Mouse (Mus musculus) heart, embryonic 11.5 days (tissue): Measurements from ENCODE around the gene Il10rb. TPM values are rescaled to one million over a fixed set of nuclear protein-coding genes. Genes with fewer than 3 reads are reported as not detected.

Experiments used
- ATAC-seq: fragments of 200-750 bp; cut with Nextera tagmentation; replicated peaks from 2 replicates; pipeline ENCODE4 v1.8.0; 2017; ENCODE audit warnings: moderate library complexity; ENCODE audit not compliant: insufficient number of reproducible peaks, low FRiP score, low TSS enrichment
- H3K27ac ChIP-seq: fragments of 300-500 bp; sonication (generic); 2 replicates; pipeline ENCODE4 v1.5.1; 2014; ENCODE audit warnings: mild to moderate bottlenecking, low read depth, low read length
- H3K27me3 ChIP-seq: fragments of 300-500 bp; sonication (generic); 2 replicates; pipeline ENCODE4 v1.6.1; 2014; ENCODE audit warnings: mild to moderate bottlenecking, low read length, mixed read lengths; ENCODE audit not compliant: control insufficient read depth, insufficient read depth
- H3K36me3 ChIP-seq: fragments of 300-500 bp; sonication (generic); 2 replicates; pipeline ENCODE4 v1.6.1; 2014; ENCODE audit warnings: mild to moderate bottlenecking, low read length, moderate library complexity, mixed read lengths; ENCODE audit not compliant: control insufficient read depth, insufficient read depth
- H3K4me1 ChIP-seq: fragments of 300-500 bp; sonication (generic); 2 replicates; pipeline ENCODE4 v1.6.1; 2014; ENCODE audit warnings: low read length; ENCODE audit not compliant: control insufficient read depth, insufficient read depth
- H3K4me2 ChIP-seq: fragments of 300-500 bp; sonication (generic); 2 replicates; pipeline ENCODE4 v1.6.1; 2014; ENCODE audit warnings: mild to moderate bottlenecking, moderate library complexity
- H3K4me3 ChIP-seq: fragments of 300-500 bp; sonication (generic); 2 replicates; pipeline ENCODE4 v1.5.1; 2014; ENCODE audit warnings: low read depth, low read length
- H3K9ac ChIP-seq: fragments of 300-500 bp; sonication (generic); 2 replicates; pipeline ENCODE4 v1.6.1; 2014; ENCODE audit warnings: mild to moderate bottlenecking, low read depth, low read length, moderate library complexity
- H3K9me3 ChIP-seq: fragments of 300-500 bp; sonication (generic); replicated peaks from 2 replicates; pipeline ENCODE4 v1.6.1; 2016; ENCODE audit warnings: low read length; ENCODE audit not compliant: control insufficient read depth
- WGBS: fragments of 180-500 bp; shearing (Covaris S2); extraction: QIAGEN DNeasy Blood & Tissue Kit; methylation state at CpG from one replicate; pipeline ENCODE4 v1.1.7; 2014; ENCODE audit not compliant: insufficient replicate concordance; 5-methylcytosine and 5-hydroxymethylcytosine counted together
- polyA plus RNA-seq: library from polyadenylated mRNA; unstranded; fragments of >200 nt; fragmentation: Nextera tagmentation; extraction: Ambion mirVana; gene quantifications from 2 replicates; pipeline ENCODE4 v1.2.1, GENCODE M21; 2014

Gene Il10rb
- polyA plus RNA-seq, 1 experiment from 2014 or later, result 38.6 TPM

DNA sequence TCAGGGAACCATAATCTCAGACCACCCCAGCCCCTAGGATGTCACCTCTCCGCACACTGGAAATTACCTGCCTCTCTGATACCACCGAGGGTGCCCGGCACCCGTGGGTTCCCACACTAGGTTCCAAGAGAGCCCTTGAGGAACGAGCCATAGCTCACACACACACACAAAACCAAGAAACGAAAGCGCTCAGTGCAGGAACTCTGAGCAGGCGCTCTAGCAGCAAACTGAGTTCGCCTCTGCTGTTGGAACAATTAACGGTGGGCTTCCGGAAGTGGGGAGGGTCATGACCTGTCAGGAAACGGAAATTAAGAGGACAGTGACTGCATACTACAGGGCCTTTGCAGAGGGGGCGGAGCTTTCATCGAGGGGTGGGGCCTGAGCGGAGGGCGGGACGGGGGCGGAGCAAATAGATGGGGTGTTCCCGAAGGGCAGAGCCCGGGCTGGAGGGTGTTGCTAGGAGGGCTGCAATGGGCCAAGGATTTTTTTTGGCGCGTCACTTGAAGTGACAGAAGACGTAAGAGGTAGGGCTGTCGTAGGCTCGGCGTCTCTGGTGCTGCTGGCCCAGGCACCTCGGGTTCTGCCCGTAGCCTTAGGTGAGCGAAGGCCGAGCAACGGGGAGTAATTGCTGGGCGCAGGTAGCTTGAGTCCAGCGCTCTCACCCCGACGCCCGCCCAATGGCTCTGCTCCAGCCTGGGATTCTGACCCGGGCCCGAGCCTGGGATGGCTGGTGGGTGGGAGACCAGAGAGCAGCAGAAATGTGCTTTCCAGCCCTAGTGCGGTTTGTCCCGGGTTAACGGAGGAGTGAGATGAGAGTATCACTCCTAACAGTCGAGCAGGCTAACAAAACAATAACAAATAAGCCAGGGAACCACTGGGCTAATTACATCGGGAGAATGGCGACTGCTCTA lies 58.9 kb downstream of the Il10rb start:
- 2% methylated on average over 44 of the region's 44 CpGs for WGBS
- peaks cover 20% of the 10 kb centered on the region for H3K4me1 ChIP-seq
- H3K9me3 ChIP-seq, result peaks cover 3% of the 10 kb centered on the region; the same call in 1 of the 2 replicates
- H3K9ac ChIP-seq, result peak overlapping the region; percentile 74
- peak overlapping the region; percentile 88 for H3K4me2 ChIP-seq
- ATAC-seq, result peak; percentile 97
- H3K27ac ChIP-seq, result peak overlapping the region; percentile 58
- peak overlapping the region; percentile 58 for H3K4me3 ChIP-seq
- no peaks in the 10 kb centered on the region for H3K27me3 ChIP-seq
- H3K36me3 ChIP-seq, result no peaks in the 10 kb centered on the region

DNA sequence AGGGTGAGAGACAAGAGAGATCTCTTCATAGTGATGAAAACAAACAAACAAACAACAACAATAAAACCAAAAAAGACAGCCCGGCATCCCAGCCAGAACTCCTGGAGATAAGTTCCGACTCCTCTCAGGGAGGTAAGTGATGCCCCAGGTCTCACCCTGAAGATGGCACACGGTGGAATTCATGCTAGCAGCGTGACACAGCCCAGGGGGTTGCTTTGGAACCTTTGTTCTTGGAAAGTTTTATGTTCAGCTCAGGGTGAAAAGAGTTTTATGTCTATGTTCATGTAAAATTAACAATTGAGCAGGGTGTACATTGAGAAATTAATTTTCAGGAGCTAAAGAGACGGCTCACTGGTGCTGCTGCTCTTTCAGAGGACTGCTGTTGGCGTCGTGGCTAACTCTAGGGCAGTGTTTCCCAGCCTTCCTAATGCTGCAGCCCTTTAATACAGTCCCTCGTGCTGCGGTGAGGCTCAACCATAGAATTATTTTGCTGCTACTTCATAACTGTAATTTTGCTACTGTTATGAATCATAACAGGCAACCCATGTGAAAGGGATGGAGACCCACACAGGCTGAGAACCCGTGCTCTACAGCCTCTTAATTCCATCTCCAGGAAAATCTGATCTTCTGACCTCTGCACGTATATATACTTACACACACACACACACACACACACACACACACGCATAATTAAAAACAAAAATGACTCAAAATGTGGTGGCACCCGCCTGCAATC lies 59.7 kb downstream of the Il10rb start:
- peak overlapping the region; percentile 58; the same call in 1 of the 2 replicates for H3K27ac ChIP-seq
- no peaks in the 10 kb centered on the region for H3K27me3 ChIP-seq
- WGBS, result 55% methylated on average over 13 of the region's 13 CpGs
- peaks cover 20% of the 10 kb centered on the region for H3K4me1 ChIP-seq
- H3K4me3 ChIP-seq, result peak overlapping the region; percentile 58
- H3K36me3 ChIP-seq, result no peaks in the 10 kb centered on the region
- peaks cover 3% of the 10 kb centered on the region; the same call in 1 of the 2 replicates for H3K9me3 ChIP-seq
- H3K9ac ChIP-seq, result peak overlapping the region; percentile 74; the same call in 1 of the 2 replicates
- peak overlapping the region; percentile 88 for H3K4me2 ChIP-seq
- no peak for ATAC-seq

DNA sequence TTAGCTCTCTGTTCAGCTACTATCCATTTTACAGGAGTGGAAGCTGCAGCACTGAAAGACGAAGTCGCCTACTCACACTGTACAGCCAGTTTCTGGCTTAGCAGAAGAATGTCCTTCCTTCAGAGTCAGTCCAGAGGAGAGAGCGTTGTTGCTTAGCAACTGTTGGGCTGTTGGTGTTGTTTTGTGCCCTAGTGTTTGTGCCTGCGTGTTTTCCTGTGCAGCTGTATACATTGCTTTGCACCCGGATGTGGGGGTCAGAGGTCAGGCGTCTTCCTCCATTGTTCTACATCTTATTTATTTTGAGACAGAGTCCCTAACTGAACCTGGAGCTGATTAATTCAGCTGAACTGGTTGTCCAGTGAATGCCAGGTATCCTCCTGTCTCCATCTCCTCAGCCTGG lies 60.6 kb downstream of the Il10rb start:
- Histone ChIP-seq H3K9me3 (peaks cover 3% of the 10 kb centered on the region; the same call in 1 of the 2 replicates), H3K4me3 (no peak overlapping the region), H3K4me2 (peak overlapping the region; percentile 88), H3K9ac (no peak overlapping the region), H3K36me3 (no peaks in the 10 kb centered on the region), H3K27me3 (no peaks in the 10 kb centered on the region), H3K4me1 (peaks cover 20% of the 10 kb centered on the region), H3K27ac (no peak overlapping the region)
- ATAC-seq, result no peak
- WGBS, result 56% methylated on average over 6 of the region's 6 CpGs

DNA sequence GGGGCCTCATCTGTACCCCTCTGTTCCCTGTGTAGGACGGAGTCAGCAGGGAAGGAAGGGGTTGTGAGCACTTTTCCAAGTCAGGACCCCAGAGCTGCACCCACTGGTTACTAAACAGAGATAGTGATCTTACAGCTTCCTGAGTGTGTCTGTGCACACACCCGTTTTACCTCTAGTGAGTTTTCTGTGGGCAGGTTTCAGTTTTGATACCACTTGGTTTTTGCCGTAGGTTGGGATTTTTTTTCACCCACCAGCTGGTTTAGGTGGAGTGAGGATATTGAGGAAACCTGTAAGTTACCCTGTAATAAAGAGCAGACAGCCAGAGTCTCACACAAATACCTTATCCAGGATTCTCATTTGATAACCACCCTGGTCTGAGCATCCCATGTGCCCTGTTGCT lies 64.5 kb downstream of the Il10rb start:
- H3K9me3 ChIP-seq, result peaks cover 3% of the 10 kb centered on the region; the same call in 1 of the 2 replicates
- 72% methylated on average over 3 of the region's 3 CpGs for WGBS
- no peak overlapping the region for H3K4me2 ChIP-seq
- no peaks in the 10 kb centered on the region for H3K36me3 ChIP-seq
- no peak for ATAC-seq
- no peak overlapping the region; the same call in 1 of the 2 replicates for H3K9ac ChIP-seq
- peaks cover 10% of the 10 kb centered on the region; the same call in 1 of the 2 replicates for H3K4me1 ChIP-seq
- H3K27ac ChIP-seq, result no peak overlapping the region
- no peaks in the 10 kb centered on the region for H3K27me3 ChIP-seq
- no peak overlapping the region for H3K4me3 ChIP-seq

DNA sequence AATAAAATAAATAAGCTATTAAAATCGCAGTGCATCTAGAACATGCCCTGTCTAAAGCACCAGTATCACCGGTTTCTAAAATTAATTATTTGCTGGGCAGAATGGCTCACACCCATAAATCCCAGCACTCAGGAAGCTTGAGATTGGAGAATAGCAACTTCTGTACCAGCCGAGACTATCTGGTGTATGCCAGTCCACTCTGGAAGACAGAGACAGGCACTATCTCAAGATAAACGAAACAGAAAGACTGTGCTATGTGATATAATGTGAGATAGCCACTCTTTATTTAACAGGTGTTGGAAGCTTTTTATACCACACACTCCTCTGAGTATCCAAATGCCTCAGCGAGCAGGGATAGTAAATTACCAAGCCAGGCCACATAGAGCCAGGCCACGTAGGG lies 65.5 kb downstream of the Il10rb start:
- WGBS, result 70% methylated on average over 6 of the region's 6 CpGs
- no peaks in the 10 kb centered on the region for H3K36me3 ChIP-seq
- no peak for ATAC-seq
- H3K4me2 ChIP-seq, result no peak overlapping the region
- H3K4me1 ChIP-seq, result 0 out of 2 replicates have a peak, but pooled peaks cover 2% of the 10 kb centered on the region
- H3K9ac ChIP-seq, result no peak overlapping the region
- peaks cover 3% of the 10 kb centered on the region; the same call in 1 of the 2 replicates for H3K9me3 ChIP-seq
- H3K27me3 ChIP-seq, result no peaks in the 10 kb centered on the region
- H3K4me3 ChIP-seq, result no peak overlapping the region
- H3K27ac ChIP-seq, result no peak overlapping the region

Other genes with a start within 250 kb of the Il10rb start
- gene Olig2, start 180.7 kb upstream of the Il10rb start, polyA plus RNA-seq, result 0.06 TPM in 1 of 2 replicates, not detected in the other
- not detected in 2 replicates for gene Olig1, start 136.4 kb upstream of the Il10rb start, polyA plus RNA-seq
- 53.9 and 55.6 TPM in 2 replicates for gene Ifnar2, start 33.4 kb upstream of the Il10rb start, polyA plus RNA-seq
- not detected in 2 replicates for gene Gm21970, start 14.4 kb upstream of the Il10rb start, polyA plus RNA-seq
- 37.1 and 38.6 TPM in 2 replicates for gene Ifnar1, start 79.1 kb downstream of the Il10rb start, polyA plus RNA-seq
- gene Ifngr2, start 140.9 kb downstream of the Il10rb start, polyA plus RNA-seq, result 77.9 and 95.2 TPM in 2 replicates
- gene Tmem50b, start 191.6 kb downstream of the Il10rb start, polyA plus RNA-seq, result 60.5 and 68.8 TPM in 2 replicates
- 2.2 and 3.5 TPM in 2 replicates for gene Dnajc28, start 212.9 kb downstream of the Il10rb start, polyA plus RNA-seq
- gene Gart, start 240.8 kb downstream of the Il10rb start, polyA plus RNA-seq, result 84.5 and 88.2 TPM in 2 replicates
- 86.6 and 116 TPM in 2 replicates for gene Son, start 241.3 kb downstream of the Il10rb start, polyA plus RNA-seq